Mouse (Mus musculus): ENCODE data around the gene Ttbk2. TPM values are rescaled to one million over a fixed set of nuclear protein-coding genes. Genes with fewer than 3 reads are reported as not detected.

Ttbk2 gene
- 4.5 and 5.0 TPM in 2 replicates for polyA plus RNA-seq (2012; rRNA removed)

DNA sequence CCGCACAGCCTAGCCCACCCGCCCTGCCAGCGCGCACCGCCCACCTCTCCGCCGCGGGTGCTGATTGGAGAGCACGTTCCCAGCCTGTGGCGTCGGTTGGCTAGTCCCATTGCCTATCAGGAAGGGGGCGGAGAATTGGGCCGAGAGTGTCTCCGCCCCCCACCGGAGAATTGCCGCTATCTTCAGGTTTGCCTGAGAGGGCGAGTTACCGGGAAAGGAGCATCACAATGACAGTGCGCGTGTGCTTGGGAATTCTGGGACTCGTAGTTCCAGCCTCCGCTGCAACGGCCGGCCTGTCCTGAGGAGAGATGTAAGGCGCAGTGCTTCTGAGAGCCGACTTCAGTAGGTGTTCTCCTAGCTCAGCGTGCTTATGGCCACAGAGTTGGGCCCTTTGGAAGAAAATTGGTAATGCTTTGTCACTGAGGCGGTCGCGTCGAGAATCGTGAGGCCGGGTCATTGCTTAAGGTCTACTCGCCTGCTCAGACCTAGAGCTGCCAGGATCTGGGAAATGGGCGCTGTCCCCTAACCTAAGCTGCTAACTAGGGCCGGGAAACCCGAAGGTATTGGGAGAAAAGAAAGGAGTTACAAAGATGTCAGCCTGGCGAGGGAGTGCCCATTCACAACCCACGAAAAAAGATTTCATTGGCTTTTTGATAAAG is at the start of gene Ttbk2:
Gene Ttbk2 (minus strand): TSS at position 181 of the 659 bp plus-strand sequence.
- DNase-seq (ENCODE audit: low spot score) = peak; percentile 98

DNA sequence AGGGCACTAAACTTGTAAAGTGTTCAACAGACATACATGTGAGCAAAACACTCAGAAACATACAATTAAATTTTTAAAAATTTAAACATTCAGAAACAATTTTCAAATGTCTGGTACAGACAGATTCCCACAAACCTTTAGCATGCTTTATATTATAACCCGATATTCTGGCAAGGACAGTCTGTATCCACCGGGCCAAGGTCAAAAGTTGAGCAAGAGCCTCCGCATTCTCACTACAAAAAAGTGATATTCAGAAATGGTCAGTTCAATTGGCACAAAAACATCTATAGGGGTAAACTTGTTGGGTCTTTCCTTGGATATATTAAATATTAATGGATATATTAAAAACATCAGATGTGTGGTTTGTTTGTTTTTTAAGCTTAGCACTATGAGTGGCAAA is 46.0 kb upstream of the Ttbk2 start:
- no peak for DNase-seq (ENCODE audit: low spot score)

DNA sequence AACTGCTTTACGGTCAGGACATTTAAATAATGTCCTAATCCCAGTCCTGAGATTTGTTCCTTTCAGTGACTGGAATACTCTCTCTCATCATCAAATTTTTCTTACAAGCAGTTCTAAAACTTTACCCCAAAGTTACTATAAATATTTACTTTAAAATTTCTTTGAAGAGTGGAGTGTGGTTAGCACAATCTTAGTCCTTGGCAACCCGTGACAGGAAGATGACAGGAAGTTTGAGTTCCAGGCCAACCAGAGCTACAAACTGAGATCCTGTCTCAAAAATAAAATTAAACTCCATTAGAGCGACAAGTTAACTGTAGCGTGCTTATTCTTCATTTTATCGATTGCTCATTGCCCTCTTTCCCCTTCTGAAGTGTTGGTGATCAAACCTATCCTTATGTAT is 37.2 kb upstream of the Ttbk2 start:
- DNase-seq (ENCODE audit: low spot score) = no peak

DNA sequence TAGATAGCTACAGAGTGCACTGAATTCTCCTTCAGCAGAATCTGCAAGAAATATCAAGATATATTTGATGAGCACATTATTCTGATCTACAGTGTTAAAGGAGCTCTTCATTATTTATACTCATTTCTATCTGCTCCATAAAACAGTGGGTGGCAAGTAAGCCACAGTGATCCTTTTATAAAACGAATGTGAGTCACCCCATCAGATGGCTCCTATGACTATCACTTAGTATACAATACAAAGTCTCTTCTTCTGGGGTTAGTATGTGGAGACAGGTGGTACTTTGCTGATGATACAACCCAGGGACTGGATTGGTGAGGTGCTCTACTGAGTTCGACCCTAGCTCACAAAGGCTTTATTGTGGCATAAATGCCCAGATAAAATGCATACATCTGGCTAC is 22.8 kb upstream of the Ttbk2 start:
- DNase-seq (ENCODE audit: low spot score) = no peak

DNA sequence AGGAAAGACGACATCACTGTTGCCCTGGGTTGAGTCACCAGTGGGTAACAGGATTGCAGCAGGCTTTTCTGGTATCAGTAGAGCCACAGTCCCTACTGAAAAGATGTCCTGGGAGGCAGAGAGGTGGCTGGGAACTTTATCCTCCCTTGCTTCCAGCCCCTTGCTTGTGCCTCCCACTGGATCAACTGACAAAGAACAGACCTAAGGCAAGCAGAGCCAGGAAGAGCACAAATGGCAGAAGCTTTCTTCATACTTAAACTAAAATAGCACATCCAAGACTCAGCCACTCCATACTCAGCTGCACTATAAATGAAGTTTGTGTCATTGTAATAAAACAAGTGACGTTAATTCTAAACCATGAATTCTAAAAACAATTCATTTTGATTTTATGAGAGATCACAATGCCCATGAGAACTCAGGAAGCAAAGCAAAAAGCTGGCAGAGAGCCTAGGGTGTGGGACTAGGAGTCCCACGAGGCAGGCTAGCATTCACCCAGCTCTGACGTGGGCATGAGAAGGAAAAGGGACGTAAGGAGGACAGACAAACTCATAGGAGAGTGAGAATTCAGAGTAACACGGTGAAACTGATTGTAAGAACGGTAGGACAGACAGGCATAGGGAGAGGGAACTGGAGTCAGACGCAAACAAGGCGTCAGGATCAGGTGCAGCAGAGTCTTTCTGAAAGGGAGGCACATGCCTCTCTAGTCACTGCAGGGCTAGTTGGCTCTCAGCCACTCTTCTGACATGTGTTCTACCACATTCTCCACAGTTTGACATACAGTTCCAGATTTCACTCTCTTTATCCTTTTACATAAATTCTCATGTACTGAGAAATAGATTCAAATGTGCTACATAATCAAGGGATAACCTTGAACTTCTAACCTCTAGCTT is 21.3 kb upstream of the Ttbk2 start:
- no peak for DNase-seq (ENCODE audit: low spot score)

DNA sequence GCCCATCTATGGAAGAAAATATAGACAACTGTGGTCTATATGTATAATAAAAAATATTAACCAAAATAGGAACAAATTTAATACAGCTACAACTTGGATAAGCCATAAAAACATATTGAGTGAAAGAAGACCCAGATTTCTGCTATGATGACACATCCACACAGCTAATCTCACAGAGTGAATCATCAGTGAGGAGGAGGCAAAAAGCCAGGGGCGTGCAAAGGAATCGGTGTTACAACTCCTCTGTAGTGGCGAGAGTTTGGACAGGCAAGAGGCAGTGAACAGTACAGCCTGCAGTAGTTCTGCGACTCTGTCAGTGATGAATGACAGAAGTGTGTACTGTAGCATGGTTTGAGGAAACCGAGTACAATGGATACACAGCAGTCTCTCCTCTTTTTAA is 16.9 kb upstream of the Ttbk2 start:
- DNase-seq (ENCODE audit: low spot score) = no peak

DNA sequence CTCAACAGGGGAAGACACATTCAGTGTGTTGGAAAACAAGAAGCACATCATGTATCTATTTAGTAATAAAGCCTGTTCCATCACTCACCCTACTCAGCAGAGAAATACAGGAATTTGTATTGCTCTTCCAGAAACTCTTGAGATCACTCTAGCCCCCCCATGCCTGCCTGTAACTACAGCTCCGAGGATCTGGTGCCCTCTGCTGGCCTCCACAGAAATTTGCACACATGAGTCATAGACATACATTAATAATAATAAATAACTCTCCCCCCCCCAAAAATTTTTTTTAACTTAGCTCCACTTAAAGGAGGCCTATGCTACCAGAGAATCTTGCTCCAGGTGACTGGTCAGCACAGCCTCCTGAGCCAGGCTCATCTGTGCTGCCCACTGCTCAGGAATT is 16.2 kb upstream of the Ttbk2 start:
- no peak for DNase-seq (ENCODE audit: low spot score)

DNA sequence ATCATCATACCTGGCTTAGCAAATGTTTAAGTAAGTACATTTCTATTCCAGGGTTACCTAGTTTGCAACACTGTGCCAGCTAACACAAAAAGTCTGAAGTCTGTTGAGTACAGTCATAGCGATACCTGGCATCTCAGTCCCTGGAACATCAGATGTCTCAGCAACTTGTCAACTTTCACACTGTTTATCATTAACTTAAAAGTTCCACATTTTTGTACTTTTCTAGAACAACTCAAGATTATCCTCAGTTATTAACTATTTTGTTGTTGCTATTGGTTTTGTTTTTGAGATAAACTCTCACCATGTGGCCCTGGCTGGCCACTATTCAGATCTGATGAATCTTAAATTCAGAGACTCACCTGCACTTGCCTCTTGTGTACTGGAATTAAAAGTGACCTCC is 13.0 kb upstream of the Ttbk2 start:
- DNase-seq (ENCODE audit: low spot score) = no peak

DNA sequence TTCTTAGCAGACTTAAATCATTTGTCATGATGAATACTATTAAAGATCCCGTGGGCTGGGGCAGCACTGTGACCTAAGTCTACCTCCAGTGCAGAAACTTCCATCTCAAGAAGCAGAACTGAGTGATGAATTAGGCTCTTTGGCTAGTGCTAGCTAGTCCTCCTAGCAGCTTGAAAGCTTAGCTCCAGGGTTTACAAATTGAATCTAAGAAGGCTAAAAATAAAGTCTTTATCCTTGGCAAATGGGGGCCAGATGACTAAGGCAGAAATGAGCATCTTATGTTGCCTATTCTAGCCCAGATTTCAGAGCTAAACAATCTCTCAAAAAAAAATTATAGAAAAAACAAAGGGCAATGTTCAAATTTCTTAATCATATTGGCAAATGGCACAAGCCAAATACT is 10.3 kb upstream of the Ttbk2 start:
- no peak for DNase-seq (ENCODE audit: low spot score)

DNA sequence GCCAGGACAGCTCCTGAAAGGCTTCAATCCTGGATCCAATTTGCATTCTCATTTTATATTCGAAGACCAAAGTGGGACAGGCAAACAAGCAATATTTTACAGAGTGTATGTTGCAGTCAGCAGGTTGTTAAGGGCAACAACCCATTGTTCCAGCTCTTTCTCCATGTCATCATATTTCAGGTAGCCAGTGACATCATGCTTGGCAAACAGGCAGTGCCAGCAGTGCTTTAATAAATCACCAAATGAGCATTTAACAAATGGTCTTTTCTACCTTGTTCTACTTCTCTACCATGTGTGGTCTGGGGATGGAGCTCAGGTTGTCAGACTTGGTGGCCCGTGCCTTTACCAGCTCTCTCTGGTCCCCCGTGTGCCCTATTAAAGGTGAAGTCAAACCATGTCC is 7.7 kb upstream of the Ttbk2 start:
- DNase-seq (ENCODE audit: low spot score) = no peak

DNA sequence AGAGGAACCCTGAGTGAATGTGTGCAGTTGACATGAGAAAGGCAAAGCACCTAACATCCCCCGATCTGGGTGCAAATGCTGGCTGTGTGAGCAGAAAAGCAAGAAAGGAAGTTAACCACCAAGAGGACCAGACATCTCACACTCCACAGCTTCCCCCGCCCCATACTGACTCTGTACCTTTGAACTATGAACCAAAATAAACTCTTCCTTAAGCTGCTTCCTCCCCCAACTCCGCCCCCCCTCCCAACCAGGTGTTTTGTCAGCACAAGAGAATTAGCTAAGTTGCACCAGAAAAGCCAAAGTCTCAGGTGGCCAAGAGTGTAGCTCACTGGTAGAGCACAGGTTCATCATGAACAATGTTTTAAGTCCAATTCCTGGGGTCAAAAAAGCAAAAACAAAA is 2.7 kb upstream of the Ttbk2 start:
- DNase-seq (ENCODE audit: low spot score) = no peak

DNA sequence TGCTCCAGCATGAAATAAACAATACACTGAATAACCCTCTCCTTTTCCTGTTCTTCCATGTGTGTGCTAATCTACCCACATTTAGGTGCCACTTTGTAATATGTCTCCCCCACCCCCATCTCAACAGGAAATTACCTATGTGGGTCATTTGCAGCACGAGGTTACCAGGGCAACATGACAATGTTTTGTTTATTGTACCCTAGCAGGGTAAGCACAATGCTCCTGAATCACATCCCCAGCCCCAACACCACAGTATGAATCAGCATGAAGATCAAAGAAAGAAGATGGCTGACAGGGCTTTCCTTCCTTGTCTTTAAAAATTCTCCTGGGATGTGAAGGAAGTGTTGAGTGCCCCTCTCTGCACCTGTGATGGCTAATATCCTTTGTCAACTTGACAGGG is 2.2 kb upstream of the Ttbk2 start:
- no peak for DNase-seq (ENCODE audit: low spot score)

DNA sequence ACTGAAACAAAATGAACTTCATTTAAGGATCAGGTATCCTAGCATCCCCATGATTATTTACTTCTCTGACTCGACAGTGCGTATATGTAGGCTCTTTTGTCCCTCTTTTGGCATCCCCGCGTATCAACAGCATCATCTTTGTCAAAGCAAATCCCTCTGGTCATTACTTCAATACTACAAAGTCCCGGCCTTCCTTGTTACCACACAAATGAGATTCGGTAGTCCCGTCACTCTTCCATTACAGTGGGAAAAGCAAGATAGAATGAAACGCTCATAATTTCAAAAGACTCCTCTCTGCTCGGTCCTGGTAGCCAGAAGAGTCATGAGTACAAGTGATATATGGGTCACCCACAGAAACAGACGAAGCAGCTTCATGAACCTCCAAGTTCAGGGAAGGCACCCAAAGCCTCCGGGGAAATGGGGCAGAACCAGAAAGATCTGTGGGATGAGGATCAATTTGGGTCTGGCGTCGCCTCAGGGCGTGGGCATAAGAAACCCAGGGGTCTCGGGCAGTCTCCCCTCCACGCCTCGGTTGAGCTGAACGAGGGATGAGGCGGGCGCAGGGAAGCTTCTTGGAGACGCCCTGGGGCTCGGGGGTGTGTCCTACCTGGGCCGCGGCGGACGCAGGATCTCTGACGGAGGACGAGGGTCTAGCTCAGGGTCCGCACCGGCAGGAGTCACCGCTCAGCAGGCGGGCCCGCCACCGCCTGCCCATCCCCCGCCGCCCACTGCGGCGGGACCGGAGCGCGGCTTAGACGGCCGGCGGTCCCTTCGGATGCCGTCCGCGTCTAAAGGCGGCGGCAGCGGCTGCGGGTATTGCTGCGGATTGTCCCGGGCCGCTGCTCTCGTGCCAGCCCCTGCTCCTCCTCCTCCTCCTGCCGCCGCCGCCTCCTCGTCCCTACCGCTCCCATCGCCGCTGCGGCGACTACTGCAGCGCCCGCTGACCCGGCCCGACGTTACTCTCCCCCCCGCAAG is 668 bp downstream of the Ttbk2 start, which contains the start of gene Cdan1:
Gene Cdan1 (minus strand): TSS at position 680 of the 975 bp plus-strand sequence.
- DNase-seq (ENCODE audit: low spot score) = no peak

DNA sequence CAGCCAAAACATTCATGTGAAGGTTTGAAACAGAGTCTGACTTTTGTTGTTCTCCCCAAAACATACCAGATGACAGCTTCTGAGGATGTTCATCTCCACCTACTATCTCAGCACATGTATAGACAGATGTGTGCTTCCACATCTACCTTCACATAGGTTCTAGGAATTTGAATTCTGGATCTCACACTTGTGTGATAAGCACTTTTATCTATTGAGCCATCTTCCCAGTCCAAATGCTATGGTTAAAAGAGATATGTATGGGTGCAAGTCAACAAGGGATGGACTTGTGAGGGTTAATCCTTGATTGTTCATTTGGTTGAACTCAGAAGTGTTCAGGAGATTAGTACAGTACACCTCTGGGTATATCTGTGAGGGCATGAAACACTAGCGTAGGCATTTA is 5.1 kb downstream of the Ttbk2 start:
- DNase-seq (ENCODE audit: low spot score) = no peak

DNA sequence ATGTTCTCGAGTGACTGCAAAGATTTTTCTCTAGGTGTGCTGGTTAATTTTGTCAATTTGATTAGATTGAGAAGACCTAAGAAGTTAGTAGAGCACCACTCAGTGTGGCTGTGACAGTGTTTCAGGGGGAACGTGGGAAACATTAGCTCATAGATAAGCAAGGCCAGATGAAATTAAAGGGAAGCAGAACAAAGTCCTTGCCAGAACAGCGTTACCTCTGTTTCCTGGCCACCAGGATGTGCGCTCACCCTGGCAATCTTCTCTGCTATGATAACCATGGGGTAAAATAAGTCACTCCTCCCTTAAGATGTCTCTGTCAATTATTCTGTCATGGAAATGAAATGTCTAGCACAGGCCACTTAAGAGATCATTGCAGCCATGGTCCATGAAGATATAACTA is 6.4 kb downstream of the Ttbk2 start:
- DNase-seq (ENCODE audit: low spot score) = no peak

DNA sequence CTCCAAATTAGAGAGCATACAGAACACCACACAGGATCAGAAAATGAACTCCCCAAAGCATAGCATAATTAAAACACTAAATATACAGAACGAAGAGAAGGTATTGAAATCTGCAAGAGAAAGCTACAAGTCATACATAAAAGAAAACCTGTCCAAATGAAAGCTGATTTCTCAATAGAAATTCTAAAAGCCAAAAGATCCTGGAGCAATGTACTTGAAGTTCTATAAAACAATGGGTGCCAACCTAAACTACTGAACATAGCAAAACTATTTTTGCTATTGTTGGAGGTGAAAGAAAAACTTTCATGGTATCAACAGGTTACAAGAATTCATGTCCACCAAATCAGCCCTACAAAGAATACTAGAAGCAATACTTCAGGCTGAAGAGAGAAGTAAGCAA is 9.2 kb downstream of the Ttbk2 start:
- DNase-seq (ENCODE audit: low spot score) = no peak

DNA sequence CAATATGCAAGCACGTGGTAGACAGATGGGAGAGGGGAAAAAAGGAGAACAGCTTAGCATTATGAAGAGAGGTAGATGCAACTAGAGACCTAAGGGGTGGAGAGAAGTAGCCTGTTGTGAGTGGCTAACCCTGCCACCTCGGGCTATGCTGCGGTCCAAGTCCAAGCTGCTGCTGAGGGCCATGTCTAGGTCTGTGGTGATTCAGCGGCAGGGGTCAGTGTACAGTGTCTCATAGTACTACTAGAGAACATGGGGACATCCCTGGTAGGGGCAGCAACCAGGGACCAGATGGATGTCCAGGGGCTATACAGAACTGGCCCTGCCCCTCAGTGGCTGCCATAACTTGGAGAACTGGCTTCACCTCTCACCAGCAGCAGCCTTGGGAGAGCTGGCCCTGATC is 15.2 kb downstream of the Ttbk2 start:
- no peak for DNase-seq (ENCODE audit: low spot score)

DNA sequence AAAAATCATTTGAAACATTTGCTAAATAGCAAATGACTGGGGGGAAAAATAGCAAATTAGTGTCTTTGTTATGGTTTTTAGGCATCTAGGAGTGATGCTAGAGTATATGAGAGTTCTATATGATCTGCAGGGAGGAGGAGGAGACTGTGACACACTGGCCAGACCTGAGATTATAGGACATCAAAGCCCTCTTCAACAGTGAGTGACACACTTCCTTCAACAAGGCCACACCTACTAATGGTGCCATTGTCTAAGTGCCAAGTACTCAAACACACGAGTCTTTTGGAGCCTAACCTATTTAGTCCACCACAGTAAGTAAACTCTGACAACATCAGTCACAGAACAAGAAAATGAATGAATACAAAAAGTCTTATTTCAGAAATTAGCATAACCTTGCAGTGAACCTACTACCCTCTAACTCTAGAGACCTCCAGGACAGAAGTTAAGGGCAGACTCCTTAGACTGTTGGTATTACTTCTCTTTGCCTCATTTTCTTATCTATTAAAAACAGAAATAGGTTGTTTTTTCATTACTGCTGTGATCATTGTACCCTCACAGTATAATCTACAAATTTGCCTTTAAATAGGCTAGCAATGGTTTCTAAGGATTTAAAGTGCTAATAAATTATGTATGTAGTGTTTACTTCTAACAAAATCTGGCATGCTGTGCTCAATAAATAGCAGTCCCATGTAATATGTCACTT is 23.3 kb downstream of the Ttbk2 start:
- no peak for DNase-seq (ENCODE audit: low spot score)

DNA sequence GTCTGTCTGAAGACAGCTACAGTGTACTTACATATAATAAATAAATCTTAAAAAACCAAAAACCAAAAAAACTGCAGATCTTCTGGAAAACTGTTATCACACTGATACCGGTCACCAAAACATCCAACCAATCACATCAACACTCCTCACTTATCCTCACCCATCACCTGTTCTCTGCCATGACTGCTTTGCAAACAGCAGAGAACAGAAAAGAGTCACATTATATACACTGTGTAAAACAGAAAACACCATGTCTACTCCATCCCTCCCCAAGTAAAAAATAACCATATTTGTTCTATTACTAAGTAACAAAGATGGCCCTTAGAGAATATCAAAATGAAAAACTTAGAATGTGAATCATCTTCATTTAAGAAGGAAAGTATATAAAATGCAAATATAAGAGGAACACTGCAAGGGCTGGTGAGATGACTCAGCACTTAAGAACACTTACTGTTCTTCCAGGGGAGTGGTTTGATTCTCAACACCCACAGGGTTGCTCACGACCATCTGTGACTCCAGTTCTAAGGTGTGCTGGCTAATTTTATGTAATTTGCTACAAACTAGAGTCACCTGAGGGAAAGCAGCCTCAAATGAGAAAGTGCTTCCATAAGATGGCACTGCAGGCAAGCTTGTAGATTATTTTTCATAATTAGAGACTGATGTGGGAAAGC is 80.0 kb downstream of the Ttbk2 start:
- no peak for DNase-seq (ENCODE audit: low spot score)

DNA sequence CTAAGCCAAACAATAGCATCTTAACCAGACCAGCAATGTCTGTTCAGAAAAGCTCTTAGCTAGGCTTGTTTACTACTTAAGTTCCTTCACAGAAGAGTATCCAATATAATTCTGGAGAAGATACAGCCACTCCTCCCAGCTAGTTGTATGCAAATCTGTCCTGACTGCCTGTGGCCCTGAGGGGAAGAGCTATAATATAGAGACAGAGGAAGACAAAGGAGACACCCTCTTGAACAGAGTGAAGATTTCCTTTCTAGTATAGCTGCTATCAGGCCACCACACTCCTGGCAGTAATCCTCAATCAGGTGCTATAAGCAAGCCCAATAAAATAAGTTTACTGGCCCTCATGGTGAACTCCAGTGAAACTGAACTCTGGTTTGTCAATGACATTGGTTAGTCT is 88.5 kb downstream of the Ttbk2 start:
- DNase-seq (ENCODE audit: low spot score) = no peak

DNA sequence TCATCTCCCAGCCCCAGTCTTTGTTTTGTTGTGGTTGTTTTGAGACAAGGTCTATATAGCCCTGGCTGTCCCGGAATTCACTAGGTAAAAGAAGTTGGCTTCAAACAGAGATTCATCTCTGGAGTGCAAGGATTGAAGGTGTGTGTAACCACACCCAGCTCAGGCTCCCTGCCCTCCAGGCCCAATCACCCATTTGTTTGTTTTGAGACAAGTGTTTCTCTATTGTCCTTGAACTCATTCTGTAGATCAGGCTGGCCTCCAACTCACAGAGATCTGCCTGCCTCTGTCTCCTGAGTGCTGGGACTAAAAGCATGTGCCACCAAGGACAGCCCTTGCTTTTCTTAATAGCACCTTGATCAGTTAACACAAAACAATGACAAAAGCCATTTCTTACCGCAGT is 102.4 kb downstream of the Ttbk2 start:
- no peak for DNase-seq (ENCODE audit: low spot score)

Data from urinary bladder, adult 2 months (tissue).